Mouse (Mus musculus): Measurements from ENCODE around the gene Topors.

- TF ChIP-seq POLR2A (IDR thresholded peaks at IDR 0.05; ENCODE audit: low read depth, low read length): no peak
- no peak for TF ChIP-seq CTCF (conservative IDR thresholded peaks at IDR 0.05; ENCODE audit: insufficient read depth, insufficient read length, low read depth, low read length)
Observed at GRCm38 (mm10) chr4:40312213-40312612, 42.6 kb upstream of the Topors start.
